Mouse (Mus musculus) cerebellum, postnatal 10 days (tissue): ENCODE measurements around the gene Siglec1.

Source experiments
- DNase-seq, 2 experiments: peaks; one replicate each; pipeline ENCODE4 v3.0.0; 2021; ENCODE audit warnings: mixed read lengths in 2 of 2

Siglec1 gene

GRCm38 (mm10) chr2:131096101-131096795, 9.7 kb upstream of the Siglec1 start:
- DNase-seq: no peak

- DNase-seq: peak; percentile 84 to 85
Measured at GRCm38 (mm10) chr2:131094823-131095222, 8.3 kb upstream of the Siglec1 start.

- DNase-seq: no peak
Measured at GRCm38 (mm10) chr2:131093577-131093976, 7.0 kb upstream of the Siglec1 start.

- no peak for DNase-seq
Measured at GRCm38 (mm10) chr2:131090852-131091251, 4.3 kb upstream of the Siglec1 start.

GRCm38 (mm10) chr2:131089634-131090033, 3.1 kb upstream of the Siglec1 start:
- no peak for DNase-seq

GRCm38 (mm10) chr2:131088581-131088980, 2.0 kb upstream of the Siglec1 start:
- DNase-seq: no peak

GRCm38 (mm10) chr2:131084206-131084605, 2.4 kb downstream of the Siglec1 start:
- no peak for DNase-seq

GRCm38 (mm10) chr2:131080507-131080906, 6.1 kb downstream of the Siglec1 start:
- DNase-seq: no peak

- no peak for DNase-seq
Measured at GRCm38 (mm10) chr2:131072536-131072935, 14.0 kb downstream of the Siglec1 start.

- DNase-seq: no peak
Measured at GRCm38 (mm10) chr2:131067481-131067880, 19.1 kb downstream of the Siglec1 start.

- DNase-seq: no peak
Measured at GRCm38 (mm10) chr2:131066342-131066741, 20.2 kb downstream of the Siglec1 start.

- no peak for DNase-seq
Measured at GRCm38 (mm10) chr2:131063404-131063864, 23.1 kb downstream of the Siglec1 start, which contains the start of gene Adam33. Gene Adam33 (minus strand): TSS chr2:131063814.

- no peak for DNase-seq
Measured at GRCm38 (mm10) chr2:131061607-131062006, 25.0 kb downstream of the Siglec1 start.

GRCm38 (mm10) chr2:131060784-131061183, 25.8 kb downstream of the Siglec1 start:
- DNase-seq: no peak

- no peak for DNase-seq
Measured at GRCm38 (mm10) chr2:131059781-131060540, 26.6 kb downstream of the Siglec1 start.

GRCm38 (mm10) chr2:131059377-131059776, 27.2 kb downstream of the Siglec1 start:
- DNase-seq: peak; percentile 48 to 51

GRCm38 (mm10) chr2:131058672-131059071, 27.9 kb downstream of the Siglec1 start:
- DNase-seq: no peak

- DNase-seq: peak; percentile 36 to 41
Measured at GRCm38 (mm10) chr2:131056191-131056590, 30.4 kb downstream of the Siglec1 start.

- peak; percentile 57 to 76 for DNase-seq
Measured at GRCm38 (mm10) chr2:131055631-131056030, 30.9 kb downstream of the Siglec1 start.

- no peak for DNase-seq
Measured at GRCm38 (mm10) chr2:131054646-131055264, 31.8 kb downstream of the Siglec1 start.

GRCm38 (mm10) chr2:131053851-131054645, 32.5 kb downstream of the Siglec1 start:
- DNase-seq: no peak

- peak in 1 of 2 experiments; percentile 25 for DNase-seq
Measured at GRCm38 (mm10) chr2:131052862-131053418, 33.6 kb downstream of the Siglec1 start.
